Mouse (Mus musculus) C2C12 (cell line): Measurements from ENCODE around the gene Ccl7.

Source experiments
- CTCF ChIP-seq: IDR thresholded peaks from one replicate; pipeline ENCODE4 v1.5.1; 2011; ENCODE audit not compliant: control insufficient read depth, insufficient read depth, insufficient read length
- MAX ChIP-seq: IDR thresholded peaks from one replicate; pipeline ENCODE4 v1.6.1; 2011; ENCODE audit warnings: mild to moderate bottlenecking, control low read depth

DNA sequence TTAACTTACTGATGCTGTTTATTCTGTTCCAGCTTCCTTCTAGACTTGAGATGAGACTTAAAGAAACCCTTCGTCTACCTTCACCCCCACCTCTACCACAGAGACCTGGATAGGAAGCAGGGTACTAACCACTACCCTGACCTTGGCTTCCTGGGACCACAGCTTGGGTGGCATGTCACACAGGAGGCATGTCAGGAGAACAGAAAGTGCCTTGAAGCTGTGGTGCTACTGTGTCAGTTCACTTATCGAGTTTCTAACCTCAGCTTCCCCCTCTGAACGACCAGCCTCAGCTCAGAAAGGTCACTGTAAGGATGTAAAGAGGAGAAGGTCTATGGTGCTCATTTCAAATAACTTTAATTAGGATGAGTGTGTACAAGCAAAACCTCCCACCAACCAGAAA lies 24.1 kb upstream of the Ccl7 start:
- no peak for TF ChIP-seq CTCF
- TF ChIP-seq MAX: no peak
